Mouse (Mus musculus): ENCODE measurements around the gene Apoe.

DNA sequence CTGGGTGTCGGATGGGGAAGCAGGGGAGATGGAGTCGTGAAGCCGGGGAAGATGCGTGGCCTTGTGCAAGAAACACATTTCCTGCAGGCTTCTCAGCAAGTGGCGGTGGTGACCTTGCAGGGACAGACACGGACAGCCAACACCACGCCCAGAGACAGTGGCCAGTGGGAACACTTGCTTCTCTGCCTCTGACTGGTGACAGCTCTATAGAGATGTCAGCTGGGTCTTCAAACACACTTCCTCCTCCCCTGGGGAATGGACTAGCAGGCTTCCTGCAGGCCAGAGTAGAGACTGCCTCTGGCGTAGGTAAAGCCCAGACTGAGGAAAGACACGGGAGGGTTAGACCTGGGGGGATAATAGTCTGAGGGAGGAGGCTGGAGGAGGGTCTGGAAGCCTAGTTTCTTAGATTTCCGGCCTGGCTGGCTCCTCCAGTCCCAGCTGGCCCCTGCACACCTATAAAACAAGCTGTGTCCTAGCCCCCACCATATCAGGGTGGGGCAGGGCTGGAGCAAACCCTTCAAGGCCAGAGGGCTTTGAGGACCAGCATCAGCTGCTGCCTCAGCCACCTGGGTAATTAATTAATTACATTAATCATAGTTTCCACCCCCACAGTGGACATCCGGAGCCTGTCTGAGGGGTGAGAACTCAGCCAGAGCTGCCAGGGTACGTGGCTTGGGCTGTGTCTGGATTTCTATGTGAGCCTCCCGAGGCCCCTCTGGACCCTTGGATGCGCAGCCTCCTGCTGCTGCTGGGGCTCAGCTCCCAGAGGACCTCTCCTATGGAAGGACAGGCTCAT lies 45.8 kb upstream of the Apoe start:
- TF ChIP-seq GATA1 (IDR thresholded peaks at IDR 0.05; ENCODE audit: low read depth, low read length) (no peak), ZC3H11A (IDR thresholded peaks at IDR 0.05; ENCODE audit: low read depth, low read length) (no peak), ZMIZ1 (IDR thresholded peaks at IDR 0.05; ENCODE audit: low read depth, low read length) (no peak), CTCF (IDR thresholded peaks at IDR 0.05 in 2 of 3, conservative IDR thresholded peaks at IDR 0.05 in 1 of 3; ENCODE audit: control insufficient read depth in 1 of 3, insufficient read depth in 1 of 3, low read depth in 2 of 3, low read length in 3 of 3, poor library complexity in 1 of 3, severe bottlenecking in 1 of 3) (no peak), EP300 (IDR thresholded peaks at IDR 0.05; ENCODE audit: low read depth in 1 of 2, low read length in 2 of 2) (no peak), ZKSCAN1 (IDR thresholded peaks at IDR 0.05; ENCODE audit: low read depth, low read length) (no peak), USF1 (IDR thresholded peaks at IDR 0.05; ENCODE audit: low read depth, low read length) (no peak), NELFE (IDR thresholded peaks at IDR 0.05; ENCODE audit: low read depth, low read length) (no peak)

Data from MEL (cell line).